Mouse (Mus musculus) midbrain, embryonic 12.5 days (tissue): Measurements from ENCODE around the gene Rufy2. TPM values are rescaled to one million over a fixed set of nuclear protein-coding genes. Genes with fewer than 3 reads are reported as not detected.
A peak's percentile ranks its signal among the peaks of the same experiment; 100 is the strongest.

Experiments used
- ATAC-seq: fragments of 200-750 bp; cut with Nextera tagmentation; 2 replicates; pipeline ENCODE4 v1.8.0; 2017; ENCODE audit warnings: low read depth, moderate TSS enrichment, moderate library complexity; ENCODE audit not compliant: low FRiP score
- H3K27ac ChIP-seq: fragments of 300-500 bp; sonication (generic); replicated peaks from 2 replicates; pipeline ENCODE4 v1.5.1; 2016; ENCODE audit warnings: mild to moderate bottlenecking
- H3K27me3 ChIP-seq: fragments of 300-500 bp; sonication (generic); 2 replicates; pipeline ENCODE4 v1.6.1; 2016; ENCODE audit warnings: mild to moderate bottlenecking
- H3K36me3 ChIP-seq: fragments of 300-500 bp; sonication (generic); 2 replicates; pipeline ENCODE4 v1.6.1; 2016
- H3K4me1 ChIP-seq: fragments of 300-500 bp; sonication (generic); 2 replicates; pipeline ENCODE4 v1.6.1; 2016
- H3K4me2 ChIP-seq: fragments of 300-500 bp; sonication (generic); replicated peaks from 2 replicates; pipeline ENCODE4 v1.6.1; 2016; ENCODE audit warnings: mild to moderate bottlenecking, moderate library complexity
- H3K4me3 ChIP-seq: fragments of 300-500 bp; sonication (generic); 2 replicates; pipeline ENCODE4 v1.5.1; 2016; ENCODE audit warnings: mild to moderate bottlenecking
- H3K9ac ChIP-seq: fragments of 300-500 bp; sonication (generic); replicated peaks from 2 replicates; pipeline ENCODE4 v1.6.1; 2016; ENCODE audit warnings: mild to moderate bottlenecking, moderate library complexity
- H3K9me3 ChIP-seq: fragments of 300-500 bp; sonication (generic); 2 replicates; pipeline ENCODE4 v1.6.1; 2016; ENCODE audit warnings: mild to moderate bottlenecking
- WGBS: fragments of 180-500 bp; shearing (Covaris S2); methylation state at CpG from one replicate; pipeline ENCODE4 v1.1.7; 2016; 5-methylcytosine and 5-hydroxymethylcytosine counted together
- polyA plus RNA-seq: library from polyadenylated mRNA; unstranded; fragments of >200 nt; fragmentation: Nextera tagmentation; extraction: Ambion mirVana; gene quantifications from 2 replicates; pipeline ENCODE4 v1.2.1, GENCODE M21; 2016

Gene Rufy2
- polyA plus RNA-seq, 1 experiment from 2014 or later: 38.3 TPM

GRCm38 (mm10) chr10:62984495-62984894 lies 4.5 kb downstream of the Rufy2 start:
- 93% methylated on average over 6 of the region's 6 CpGs for WGBS
- no peaks in the 10 kb centered on the region for H3K27me3 ChIP-seq
- H3K4me3 ChIP-seq: no peak overlapping the region
- H3K9ac ChIP-seq: no peak overlapping the region
- no peak overlapping the region for H3K27ac ChIP-seq
- H3K9me3 ChIP-seq: no peaks in the 10 kb centered on the region
- H3K4me1 ChIP-seq: peaks cover 7% of the 10 kb centered on the region
- no peak overlapping the region for H3K4me2 ChIP-seq
- peaks cover 53% of the 10 kb centered on the region for H3K36me3 ChIP-seq
- no peak for ATAC-seq

- no peak overlapping the region for H3K4me3 ChIP-seq
- no peak overlapping the region for H3K4me2 ChIP-seq
- H3K9me3 ChIP-seq: no peaks in the 10 kb centered on the region
- WGBS: 25% methylated on average over 3 of the region's 3 CpGs
- H3K4me1 ChIP-seq: no peaks in the 10 kb centered on the region
- H3K9ac ChIP-seq: no peak overlapping the region
- H3K27ac ChIP-seq: no peak overlapping the region
- no peaks in the 10 kb centered on the region for H3K27me3 ChIP-seq
- H3K36me3 ChIP-seq: peaks cover 76% of the 10 kb centered on the region
- no peak for ATAC-seq
Measured at GRCm38 (mm10) chr10:62987341-62987740, 7.3 kb downstream of the Rufy2 start.

- H3K36me3 ChIP-seq: peaks cover 77% of the 10 kb centered on the region
- H3K4me1 ChIP-seq: no peaks in the 10 kb centered on the region
- H3K9ac ChIP-seq: no peak overlapping the region
- no peak overlapping the region for H3K27ac ChIP-seq
- no peak for ATAC-seq
- no peak overlapping the region for H3K4me2 ChIP-seq
- H3K9me3 ChIP-seq: no peaks in the 10 kb centered on the region
- H3K4me3 ChIP-seq: no peak overlapping the region
- no peaks in the 10 kb centered on the region for H3K27me3 ChIP-seq
- 95% methylated on average over 15 of the region's 15 CpGs for WGBS
Measured at GRCm38 (mm10) chr10:62990636-62991035, 10.6 kb downstream of the Rufy2 start.

GRCm38 (mm10) chr10:62993991-62994390 lies 14.0 kb downstream of the Rufy2 start:
- no peaks in the 10 kb centered on the region for H3K27me3 ChIP-seq
- H3K9ac ChIP-seq: no peak overlapping the region
- peaks cover 92% of the 10 kb centered on the region for H3K36me3 ChIP-seq
- no peak for ATAC-seq
- H3K27ac ChIP-seq: no peak overlapping the region
- no peak overlapping the region for H3K4me3 ChIP-seq
- H3K9me3 ChIP-seq: no peaks in the 10 kb centered on the region
- 91% methylated on average over 4 of the region's 9 CpGs for WGBS
- no peaks in the 10 kb centered on the region for H3K4me1 ChIP-seq
- no peak overlapping the region for H3K4me2 ChIP-seq

- WGBS: 61% methylated on average over 9 of the region's 9 CpGs
- ATAC-seq: no peak
- Histone ChIP-seq H3K9ac (no peak overlapping the region), H3K4me2 (no peak overlapping the region), H3K27me3 (no peaks in the 10 kb centered on the region), H3K27ac (no peak overlapping the region), H3K4me1 (no peaks in the 10 kb centered on the region), H3K36me3 (peaks cover 91% of the 10 kb centered on the region), H3K9me3 (no peaks in the 10 kb centered on the region), H3K4me3 (no peak overlapping the region)
Measured at GRCm38 (mm10) chr10:63000584-63000983, 20.6 kb downstream of the Rufy2 start.

- Histone ChIP-seq H3K27me3 (no peaks in the 10 kb centered on the region), H3K9me3 (no peaks in the 10 kb centered on the region), H3K4me2 (no peak overlapping the region), H3K36me3 (peaks cover 93% of the 10 kb centered on the region), H3K4me3 (no peak overlapping the region), H3K9ac (no peak overlapping the region), H3K4me1 (no peaks in the 10 kb centered on the region), H3K27ac (no peak overlapping the region)
- WGBS: 84% methylated on average over 9 of the region's 9 CpGs
- ATAC-seq: no peak
Measured at GRCm38 (mm10) chr10:63003252-63003651, 23.2 kb downstream of the Rufy2 start.

- WGBS: 91% methylated on average over 9 of the region's 9 CpGs
- Histone ChIP-seq H3K27ac (no peak overlapping the region), H3K36me3 (peaks cover 90% of the 10 kb centered on the region), H3K27me3 (no peaks in the 10 kb centered on the region), H3K4me2 (no peak overlapping the region), H3K9me3 (no peaks in the 10 kb centered on the region), H3K9ac (no peak overlapping the region), H3K4me3 (no peak overlapping the region), H3K4me1 (no peaks in the 10 kb centered on the region)
- ATAC-seq: no peak
Measured at GRCm38 (mm10) chr10:63004556-63004955, 24.5 kb downstream of the Rufy2 start.

- WGBS: 72% methylated on average over 3 of the region's 3 CpGs
- Histone ChIP-seq H3K27me3 (no peaks in the 10 kb centered on the region), H3K4me2 (no peak overlapping the region), H3K27ac (no peak overlapping the region), H3K9me3 (no peaks in the 10 kb centered on the region), H3K4me3 (no peak overlapping the region), H3K4me1 (no peaks in the 10 kb centered on the region), H3K36me3 (peaks cover 90% of the 10 kb centered on the region), H3K9ac (no peak overlapping the region)
- no peak for ATAC-seq
Measured at GRCm38 (mm10) chr10:63008193-63008592, 28.2 kb downstream of the Rufy2 start.

GRCm38 (mm10) chr10:63010268-63010667 lies 30.2 kb downstream of the Rufy2 start:
- no peak overlapping the region for H3K9ac ChIP-seq
- 88% methylated on average over 4 of the region's 4 CpGs for WGBS
- no peaks in the 10 kb centered on the region for H3K9me3 ChIP-seq
- no peak overlapping the region for H3K27ac ChIP-seq
- no peaks in the 10 kb centered on the region for H3K4me1 ChIP-seq
- H3K27me3 ChIP-seq: no peaks in the 10 kb centered on the region
- H3K36me3 ChIP-seq: peaks cover 91% of the 10 kb centered on the region
- H3K4me3 ChIP-seq: no peak overlapping the region
- ATAC-seq: no peak
- H3K4me2 ChIP-seq: no peak overlapping the region

- Histone ChIP-seq H3K27ac (no peak overlapping the region), H3K27me3 (no peaks in the 10 kb centered on the region)
Measured at GRCm38 (mm10) chr10:63011556-63011955, 31.5 kb downstream of the Rufy2 start.

GRCm38 (mm10) chr10:63013476-63013875 lies 33.5 kb downstream of the Rufy2 start:
- Histone ChIP-seq H3K9me3 (no peaks in the 10 kb centered on the region), H3K4me2 (no peak overlapping the region), H3K4me3 (no peak overlapping the region), H3K4me1 (0 out of 2 replicates have a peak, but pooled peaks cover 3% of the 10 kb centered on the region), H3K9ac (no peak overlapping the region), H3K36me3 (peaks cover 88% of the 10 kb centered on the region), H3K27me3 (no peaks in the 10 kb centered on the region), H3K27ac (no peak overlapping the region)
- WGBS: 88% methylated on average over 3 of the region's 3 CpGs
- ATAC-seq: no peak

More at GRCm38 (mm10) chr10:63011556-63011955, 31.5 kb downstream of the Rufy2 start:
- Histone ChIP-seq H3K9ac (no peak overlapping the region), H3K4me1 (no peaks in the 10 kb centered on the region), H3K4me2 (no peak overlapping the region), H3K9me3 (no peaks in the 10 kb centered on the region), H3K4me3 (no peak overlapping the region), H3K36me3 (peaks cover 92% of the 10 kb centered on the region)
- WGBS: 90% methylated on average over 6 of the region's 6 CpGs
- no peak for ATAC-seq

GRCm38 (mm10) chr10:63014168-63014567 lies 34.1 kb downstream of the Rufy2 start:
- Histone ChIP-seq H3K4me3 (no peak overlapping the region), H3K27me3 (no peaks in the 10 kb centered on the region), H3K9me3 (no peaks in the 10 kb centered on the region), H3K27ac (no peak overlapping the region), H3K36me3 (peaks cover 84% of the 10 kb centered on the region), H3K4me1 (peaks cover 6% of the 10 kb centered on the region), H3K9ac (no peak overlapping the region), H3K4me2 (no peak overlapping the region)
- 86% methylated on average over 9 of the region's 9 CpGs for WGBS
- ATAC-seq: no peak

- Histone ChIP-seq H3K36me3 (peaks cover 37% of the 10 kb centered on the region), H3K27me3 (no peaks in the 10 kb centered on the region), H3K9me3 (no peaks in the 10 kb centered on the region), H3K4me3 (no peak overlapping the region), H3K9ac (no peak overlapping the region), H3K4me2 (peak overlapping the region; percentile 21; the same call in 1 of the 2 replicates), H3K4me1 (peaks cover 31% of the 10 kb centered on the region), H3K27ac (no peak overlapping the region)
- ATAC-seq: no peak
- WGBS: 90% methylated on average over 6 of the region's 6 CpGs
Measured at GRCm38 (mm10) chr10:63019304-63019703, 39.3 kb downstream of the Rufy2 start.
